ENCODE assay signal across 24 mouse cellular contexts in the genomic region with DNA sequence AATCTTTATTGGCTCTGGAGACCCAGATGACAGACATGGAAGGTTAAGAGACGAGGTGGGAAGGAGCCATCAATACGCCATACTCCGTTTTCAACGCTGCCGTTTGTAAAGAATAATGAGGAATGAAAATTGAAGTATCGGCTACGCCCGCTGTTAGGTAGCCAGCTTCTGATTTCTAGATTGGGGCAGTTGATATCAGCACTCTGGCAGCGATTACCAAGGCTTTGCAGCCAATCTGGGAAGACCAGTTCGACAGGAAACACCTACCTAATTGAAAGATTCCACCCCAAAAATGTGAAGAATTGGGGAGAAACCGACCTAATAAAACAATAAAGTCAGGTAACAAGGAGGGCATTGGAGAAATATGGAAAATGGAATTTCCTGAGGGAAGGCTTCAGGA. TPM values are rescaled to one million over a fixed set of nuclear protein-coding genes. Genes with fewer than 3 reads are reported as not detected.
A peak's percentile ranks its signal among the peaks of the same experiment; 100 is the strongest.
DNase-seq lines count a peak whose midpoint lies in the region; ATAC-seq and TF ChIP-seq lines count a peak whose summit lies in the region.
"Had no signal": no experiment of that assay in that cellular context is flagged by ENCODE, and none has a peak within 500 bp of the region (broad histone marks: within the 10 kb centered on the region; RNA-seq: fewer than 3 reads in every experiment).

No protein-coding gene starts in this region.

- H3K9ac ChIP-seq in kidney, embryonic 15.5 days = no peak overlapping the region
- no peak overlapping the region for H3K9ac ChIP-seq in intestine, postnatal 0 days (ENCODE audit: low read depth, low read length)
- no peak overlapping the region for H3K9ac ChIP-seq in forebrain, embryonic 14.5 days (ENCODE audit: low read length)
- H3K9ac ChIP-seq: forebrain, embryonic 13.5 days; liver, embryonic 15.5 days; midbrain, embryonic 12.5 days; neural tube, embryonic 12.5 days had no signal

- no peaks in the 10 kb centered on the region for H3K27me3 ChIP-seq in kidney, embryonic 15.5 days
- H3K27me3 ChIP-seq in intestine, postnatal 0 days (replicated peaks; ENCODE audit: control insufficient read depth, insufficient read depth, low read length) = no peaks in the 10 kb centered on the region
- no peaks in the 10 kb centered on the region for H3K27me3 ChIP-seq in forebrain, embryonic 14.5 days (replicated peaks; ENCODE audit: control insufficient read depth, insufficient read depth, low read length)
- H3K27me3 ChIP-seq: forebrain, embryonic 13.5 days; liver, embryonic 15.5 days; midbrain, embryonic 12.5 days; neural tube, embryonic 12.5 days had no signal

- no peak for DNase-seq in kidney, adult 18-20 months
- DNase-seq in urinary bladder, adult 18-20 months (ENCODE audit: low spot score in 2 of 2) = peak; percentile 11 to 36
- DNase-seq in urinary bladder, postnatal 25 days (ENCODE audit: low spot score) = no peak
- no peak for DNase-seq in frontal cortex, postnatal 10 days (ENCODE audit: low spot score in 2 of 2)
- DNase-seq in forebrain, embryonic 14.5 days (ENCODE audit: low spot score) = no peak
- DNase-seq: adrenal gland, postnatal 36 days; cerebellum, adult 11-12 months; cerebellum, postnatal 14 days; gastrocnemius, postnatal 14 days; heart, adult 2 months; kidney, postnatal 36 days; layer of hippocampus, adult 9-11 months; right cerebral cortex, adult 18-20 months; thymus, adult 18-20 months; thymus, postnatal 4 days had no signal

- no peak for TF ChIP-seq CTCF in intestine, postnatal 0 days (IDR thresholded peaks at IDR 0.05; ENCODE audit: low read depth)

- H3K4me2 ChIP-seq in kidney, embryonic 15.5 days = 0 out of 2 replicates have a peak overlapping the region, but pooled peaks have one; percentile 20
- peak overlapping the region; percentile 46 for H3K4me2 ChIP-seq in intestine, postnatal 0 days (replicated peaks; ENCODE audit: low read depth)
- no peak overlapping the region for H3K4me2 ChIP-seq in forebrain, embryonic 14.5 days (ENCODE audit: low read length)
- H3K4me2 ChIP-seq: forebrain, embryonic 13.5 days; liver, embryonic 15.5 days; midbrain, embryonic 12.5 days; neural tube, embryonic 12.5 days had no signal

- H3K9me3 ChIP-seq in kidney, embryonic 15.5 days (replicated peaks) = no peaks in the 10 kb centered on the region
- no peaks in the 10 kb centered on the region for H3K9me3 ChIP-seq in intestine, postnatal 0 days (ENCODE audit: control insufficient read depth)
- no peaks in the 10 kb centered on the region for H3K9me3 ChIP-seq in forebrain, embryonic 14.5 days (replicated peaks; ENCODE audit: control insufficient read depth, low read length)
- H3K9me3 ChIP-seq: forebrain, embryonic 13.5 days; liver, embryonic 15.5 days; midbrain, embryonic 12.5 days; neural tube, embryonic 12.5 days had no signal

- peak overlapping the region; percentile 11; the same call in 1 of the 2 replicates for H3K4me3 ChIP-seq in kidney, embryonic 15.5 days (replicated peaks)
- H3K4me3 ChIP-seq in intestine, postnatal 0 days (ENCODE audit: low read depth, low read length) = no peak overlapping the region
- H3K4me3 ChIP-seq in forebrain, embryonic 14.5 days (ENCODE audit: low read depth, low read length) = no peak overlapping the region
- H3K4me3 ChIP-seq: forebrain, embryonic 13.5 days; heart, adult 2 months; hindbrain, embryonic 10.5 days; left cerebral cortex, adult 2 months; liver, embryonic 15.5 days; midbrain, embryonic 12.5 days; neural tube, embryonic 12.5 days had no signal

- H3K27ac ChIP-seq in kidney, embryonic 15.5 days = peak overlapping the region; percentile 78
- no peak overlapping the region for H3K27ac ChIP-seq in intestine, postnatal 0 days (ENCODE audit: low read depth, low read length)
- no peak overlapping the region for H3K27ac ChIP-seq in forebrain, embryonic 14.5 days (ENCODE audit: low read depth, low read length)
- H3K27ac ChIP-seq: forebrain, embryonic 13.5 days; heart, adult 2 months; hindbrain, embryonic 10.5 days; hindbrain, postnatal 0 days; left cerebral cortex, adult 2 months; liver, embryonic 15.5 days; midbrain, embryonic 12.5 days; neural tube, embryonic 12.5 days had no signal

- ATAC-seq in kidney, embryonic 15.5 days (replicated peaks; ENCODE audit: low FRiP score) = no peak
- ATAC-seq in intestine, postnatal 0 days = no peak
- no peak for ATAC-seq in forebrain, embryonic 14.5 days
- ATAC-seq: forebrain, embryonic 13.5 days; hindbrain, postnatal 0 days had no signal

- no peaks in the 10 kb centered on the region for H3K36me3 ChIP-seq in kidney, embryonic 15.5 days
- H3K36me3 ChIP-seq in intestine, postnatal 0 days (ENCODE audit: control insufficient read depth, insufficient read depth) = no peaks in the 10 kb centered on the region
- no peaks in the 10 kb centered on the region for H3K36me3 ChIP-seq in forebrain, embryonic 14.5 days (ENCODE audit: control insufficient read depth, insufficient read depth, low read length)
- H3K36me3 ChIP-seq: hindbrain, embryonic 10.5 days; liver, embryonic 15.5 days; midbrain, embryonic 12.5 days; neural tube, embryonic 12.5 days had no signal

- H3K4me1 ChIP-seq in kidney, embryonic 15.5 days = peaks cover 6% of the 10 kb centered on the region; the same call in 1 of the 2 replicates
- no peaks in the 10 kb centered on the region for H3K4me1 ChIP-seq in intestine, postnatal 0 days (replicated peaks; ENCODE audit: control insufficient read depth, insufficient read depth, low read length)
- peaks cover 4% of the 10 kb centered on the region; the same call in 1 of the 2 replicates for H3K4me1 ChIP-seq in forebrain, embryonic 14.5 days (ENCODE audit: control insufficient read depth, insufficient read depth, low read length)
- H3K4me1 ChIP-seq: hindbrain, embryonic 10.5 days; liver, embryonic 15.5 days; neural tube, embryonic 12.5 days had no signal

- 76% methylated on average over 11 of the region's 11 CpGs for WGBS in kidney, embryonic 15.5 days
- 48% methylated on average over 11 of the region's 11 CpGs for WGBS in intestine, postnatal 0 days
- 88% methylated on average over 11 of the region's 11 CpGs for WGBS in forebrain, embryonic 14.5 days

RNA-seq across cellular contexts. Expression of a gene that starts 38.2 kb away (rescaled TPM):
- polyA plus RNA-seq in kidney, embryonic 15.5 days (2015; fragmentation: Nextera tagmentation; extraction: Ambion mirVana) = 16.4 and 17.5 TPM in 2 replicates
- polyA plus RNA-seq in intestine, postnatal 0 days (2015; fragmentation: Nextera tagmentation; extraction: Ambion mirVana) = 4.5 and 5.0 TPM in 2 replicates
- polyA plus RNA-seq in forebrain, embryonic 14.5 days (2014; fragmentation: Nextera tagmentation; extraction: Ambion mirVana) = 20.6 and 25.8 TPM in 2 replicates

Comparison
In these comparisons a context has a peak if more than half of its experiments do, and no peak if none do; other contexts are left out.
1. DNase-seq: peak in urinary bladder, adult 18-20 months (2 of 2); none in kidney, adult 18-20 months (single experiment), urinary bladder, postnatal 25 days (single experiment), frontal cortex, postnatal 10 days (0 of 2) and forebrain, embryonic 14.5 days (single experiment).